In genomic region chr8:111418601-111419000, GRCm38 (mm10) we compare ENCODE assay signal across 9 mouse cellular contexts. TPM values are rescaled to one million over a fixed set of nuclear protein-coding genes. Genes with fewer than 3 reads are reported as not detected.
DNase-seq lines count a peak whose midpoint lies in the region; ATAC-seq and TF ChIP-seq lines count a peak whose summit lies in the region.
"Had no signal": no experiment of that assay in that cellular context is flagged by ENCODE, and none has a peak within 500 bp of the region (broad histone marks: within the 10 kb centered on the region; RNA-seq: fewer than 3 reads in every experiment).

No protein-coding gene starts in this region.

- no peaks in the 10 kb centered on the region for H3K9me3 ChIP-seq in forebrain, embryonic 14.5 days (replicated peaks; ENCODE audit: control insufficient read depth, low read length)
- H3K9me3 ChIP-seq in forebrain, embryonic 12.5 days: no peaks in the 10 kb centered on the region
- no peaks in the 10 kb centered on the region for H3K9me3 ChIP-seq in liver, embryonic 11.5 days (ENCODE audit: control insufficient read depth, low read length)
- H3K9me3 ChIP-seq: hindbrain, embryonic 15.5 days had no signal

- no peaks in the 10 kb centered on the region for H3K36me3 ChIP-seq in forebrain, embryonic 14.5 days (ENCODE audit: control insufficient read depth, insufficient read depth, low read length)
- H3K36me3 ChIP-seq in forebrain, embryonic 12.5 days (replicated peaks): no peaks in the 10 kb centered on the region
- no peaks in the 10 kb centered on the region for H3K36me3 ChIP-seq in liver, adult 2 months (ENCODE audit: control insufficient read depth, insufficient read depth, low read length)
- no peaks in the 10 kb centered on the region for H3K36me3 ChIP-seq in liver, embryonic 11.5 days (ENCODE audit: control insufficient read depth, insufficient read depth, low read length)
- H3K36me3 ChIP-seq: hindbrain, embryonic 15.5 days had no signal

- H3K4me3 ChIP-seq in forebrain, embryonic 14.5 days (ENCODE audit: low read depth, low read length): no peak overlapping the region
- H3K4me3 ChIP-seq in forebrain, embryonic 12.5 days (replicated peaks): no peak overlapping the region
- H3K4me3 ChIP-seq in liver, adult 2 months (ENCODE audit: insufficient read depth, low read depth, low read length): no peak overlapping the region
- no peak overlapping the region for H3K4me3 ChIP-seq in liver, embryonic 11.5 days (ENCODE audit: low read depth, low read length)
- no peak overlapping the region for H3K4me3 ChIP-seq in embryonic fibroblast, embryonic 13.5 days (ENCODE audit: insufficient read depth, low read length)
- H3K4me3 ChIP-seq: hindbrain, embryonic 15.5 days had no signal

- no peak overlapping the region for H3K9ac ChIP-seq in forebrain, embryonic 14.5 days (ENCODE audit: low read length)
- H3K9ac ChIP-seq in forebrain, embryonic 12.5 days: no peak overlapping the region
- no peak overlapping the region for H3K9ac ChIP-seq in liver, adult 2 months (ENCODE audit: low read depth, low read length)
- H3K9ac ChIP-seq in liver, embryonic 11.5 days (ENCODE audit: low read depth, low read length): no peak overlapping the region
- H3K9ac ChIP-seq: hindbrain, embryonic 15.5 days had no signal

- H3K27ac ChIP-seq in forebrain, embryonic 14.5 days (ENCODE audit: low read depth, low read length): no peak overlapping the region
- H3K27ac ChIP-seq in forebrain, embryonic 12.5 days: no peak overlapping the region
- H3K27ac ChIP-seq in liver, adult 2 months (replicated peaks; ENCODE audit: insufficient read depth, low read depth, low read length): no peak overlapping the region
- no peak overlapping the region for H3K27ac ChIP-seq in liver, embryonic 11.5 days (ENCODE audit: low read depth, low read length)
- no peak overlapping the region for H3K27ac ChIP-seq in embryonic fibroblast, embryonic 13.5 days (ENCODE audit: insufficient read depth, low read length)
- H3K27ac ChIP-seq: hindbrain, embryonic 15.5 days had no signal

- no peaks in the 10 kb centered on the region for H3K27me3 ChIP-seq in forebrain, embryonic 14.5 days (replicated peaks; ENCODE audit: control insufficient read depth, insufficient read depth, low read length)
- no peaks in the 10 kb centered on the region for H3K27me3 ChIP-seq in forebrain, embryonic 12.5 days
- H3K27me3 ChIP-seq in liver, adult 2 months (ENCODE audit: control insufficient read depth, insufficient read depth, low read length): no peaks in the 10 kb centered on the region
- H3K27me3 ChIP-seq in liver, embryonic 11.5 days (replicated peaks; ENCODE audit: control insufficient read depth, insufficient read depth, low read length): no peaks in the 10 kb centered on the region
- H3K27me3 ChIP-seq: hindbrain, embryonic 15.5 days had no signal

- H3K79me2 ChIP-seq in liver, adult 2 months (ENCODE audit: control insufficient read depth, insufficient read depth, low read length): no peaks in the 10 kb centered on the region

- no peak overlapping the region for H3K4me2 ChIP-seq in forebrain, embryonic 14.5 days (ENCODE audit: low read length)
- H3K4me2 ChIP-seq in forebrain, embryonic 12.5 days: no peak overlapping the region
- H3K4me2 ChIP-seq in liver, embryonic 11.5 days: no peak overlapping the region
- H3K4me2 ChIP-seq: hindbrain, embryonic 15.5 days had no signal

- TF ChIP-seq POLR2A in liver, adult 2 months (IDR thresholded peaks at IDR 0.05; ENCODE audit: extremely low read depth, insufficient read depth, low read length): no peak
- TF ChIP-seq POLR2A in embryonic fibroblast, embryonic 13.5 days (IDR thresholded peaks at IDR 0.05; ENCODE audit: low read depth, low read length): no peak

- ATAC-seq in forebrain, embryonic 14.5 days: peak; percentile 40; the same call in 1 of the 2 replicates
- no peak for ATAC-seq in forebrain, embryonic 12.5 days (ENCODE audit: low FRiP score)
- no peak for ATAC-seq in liver, embryonic 11.5 days (replicated peaks; ENCODE audit: low FRiP score)

- peak; percentile 51 for DNase-seq in forebrain, embryonic 14.5 days (ENCODE audit: low spot score)
- peak; percentile 36 for DNase-seq in liver, adult 2 months (ENCODE audit: extremely low read depth, low read depth, low spot score)
- DNase-seq in liver, embryonic 11.5 days (ENCODE audit: low spot score): no peak
- DNase-seq in adipocyte (ENCODE audit: low spot score): peak; percentile 49
- peak; percentile 29 for DNase-seq in lung, postnatal 36 days
- no peak for DNase-seq in right cerebral cortex, postnatal 10 days (ENCODE audit: low spot score in 2 of 2)

- TF ChIP-seq CTCF in liver, adult 2 months (IDR thresholded peaks at IDR 0.05; ENCODE audit: low read depth, low read length): peak; percentile 80
- TF ChIP-seq CTCF in embryonic fibroblast, embryonic 13.5 days (IDR thresholded peaks at IDR 0.05; ENCODE audit: borderline replicate concordance, insufficient read depth, low read length): peak; percentile 64; the same call in 1 of the 2 replicates

- no peaks in the 10 kb centered on the region for H3K4me1 ChIP-seq in forebrain, embryonic 14.5 days (ENCODE audit: control insufficient read depth, insufficient read depth, low read length)
- H3K4me1 ChIP-seq in forebrain, embryonic 12.5 days: no peaks in the 10 kb centered on the region
- no peaks in the 10 kb centered on the region for H3K4me1 ChIP-seq in liver, adult 2 months (ENCODE audit: control insufficient read depth, insufficient read depth, low read length)
- no peaks in the 10 kb centered on the region for H3K4me1 ChIP-seq in liver, embryonic 11.5 days (replicated peaks; ENCODE audit: control insufficient read depth, insufficient read depth, low read length)
- no peaks in the 10 kb centered on the region for H3K4me1 ChIP-seq in embryonic fibroblast, embryonic 13.5 days (ENCODE audit: control insufficient read depth, insufficient read depth, low read length)
- H3K4me1 ChIP-seq: hindbrain, embryonic 15.5 days had no signal

- 31% methylated on average over 9 of the region's 9 CpGs for WGBS in forebrain, embryonic 14.5 days
- WGBS in forebrain, embryonic 12.5 days: 33% methylated on average over 9 of the region's 9 CpGs
- 29% methylated on average over 9 of the region's 9 CpGs for WGBS in liver, adult 2 months
- 27% methylated on average over 9 of the region's 9 CpGs for WGBS in liver, embryonic 11.5 days

RNA-seq across cellular contexts. Expression of gene Fa2h, which starts 25.0 kb away (rescaled TPM):
- 0.23 TPM in 1 of 2 replicates, not detected in the other for polyA plus RNA-seq in forebrain, embryonic 14.5 days (2014; fragmentation: Nextera tagmentation; extraction: Ambion mirVana)
- not detected in 2 replicates for polyA plus RNA-seq in forebrain, embryonic 12.5 days (2016; fragmentation: Nextera tagmentation; extraction: Ambion mirVana)
- 0.09 TPM in 1 of 2 replicates, not detected in the other for total RNA-seq in liver, adult 2 months (2014; rRNA removed)
- polyA plus RNA-seq in liver, adult 2 months (2012; rRNA removed): 0.06 and 0.09 TPM in 2 replicates
- polyA plus RNA-seq in liver, embryonic 11.5 days (2014; fragmentation: Nextera tagmentation; extraction: Ambion mirVana): not detected in 2 replicates
- polyA plus RNA-seq in embryonic fibroblast, embryonic 13.5 days (2011; ENCODE audit: insufficient read length, low read depth, missing spikeins): not detected in 2 replicates

Comparison
In these comparisons a context has a peak if more than half of its experiments do, and no peak if none do; other contexts are left out.
1. DNase-seq: peak in forebrain, embryonic 14.5 days (single experiment), liver, adult 2 months (single experiment), adipocyte (single experiment) and lung, postnatal 36 days (single experiment); none in liver, embryonic 11.5 days (single experiment) and right cerebral cortex, postnatal 10 days (0 of 2).